Mouse (Mus musculus): ENCODE measurements around the gene Atp6v0e2. TPM values are rescaled to one million over a fixed set of nuclear protein-coding genes. Genes with fewer than 3 reads are reported as not detected.

Atp6v0e2 gene
- total and polyA plus RNA-seq, 3 experiments, result not detected

GRCm38 (mm10) chr6:48530862-48531261 lies 6.6 kb upstream of the Atp6v0e2 start:
- H3K9me3 ChIP-seq (replicated peaks; ENCODE audit: low read length), result no peaks in the 10 kb centered on the region
- peaks cover 19 to 86% of the 10 kb centered on the region in 2 experiments for H3K36me3 ChIP-seq (replicated peaks in 1 of 2; ENCODE audit: control insufficient read depth in 1 of 2, insufficient read depth in 1 of 2, low read length in 1 of 2)
- no peak overlapping the region for H3K27ac ChIP-seq (ENCODE audit: insufficient read depth, low read depth)
- H3K9ac ChIP-seq (ENCODE audit: insufficient read depth, low read depth), result no peak overlapping the region
- in situ Hi-C loops (cut with MboI; ENCODE audit: low pct_ligation_motif_present, low pct_unique_long_range_greater_than_20kb, low sequenced_read_pairs) (loop anchor here (25.0 kb wide), 1 partner anchor 344 kb away; no protein-coding TSS in a partner anchor), dilution Hi-C loops (cut with MboI; ENCODE audit: extremely low pct_ligation_motif_present, extremely low pct_unique_long_range_greater_than_20kb, low sequenced_read_pairs) (no loop called here)
- DNase-seq (ENCODE audit: extremely low read depth), result no peak
- H3K4me3 ChIP-seq (replicated peaks in 1 of 3; ENCODE audit: low read depth in 2 of 3, low read length in 2 of 3, poor library complexity in 1 of 3), result no peak overlapping the region
- no peak overlapping the region for H3K4me2 ChIP-seq (ENCODE audit: insufficient read depth, low read depth, poor library complexity, severe bottlenecking)
- H3K4me1 ChIP-seq (ENCODE audit: control insufficient read depth in 1 of 2, insufficient read depth in 2 of 2), result peaks cover 0 to 12% of the 10 kb centered on the region in 2 experiments; a peak in 2 of 4 replicates
- H3K79me2 ChIP-seq (replicated peaks; ENCODE audit: control insufficient read depth, extremely low read depth, insufficient read depth, poor library complexity, severe bottlenecking), result no peaks in the 10 kb centered on the region
- H3K27me3 ChIP-seq (replicated peaks), result no peaks in the 10 kb centered on the region
- TF ChIP-seq SMC3 (IDR thresholded peaks at IDR 0.05; ENCODE audit: low read depth, low read length) (no peak), ZMIZ1 (IDR thresholded peaks at IDR 0.05; ENCODE audit: low read depth, low read length) (no peak), ZC3H11A (IDR thresholded peaks at IDR 0.05; ENCODE audit: low read depth, low read length) (no peak), MAZ (IDR thresholded peaks at IDR 0.05; ENCODE audit: low read depth, low read length) (no peak), POLR2AphosphoS2 (IDR thresholded peaks at IDR 0.05; ENCODE audit: low read depth, low read length) (no peak), KAT2A (IDR thresholded peaks at IDR 0.05; ENCODE audit: insufficient replicate concordance, low read length) (no peak), TCF12 (IDR thresholded peaks at IDR 0.05; ENCODE audit: low read depth, low read length) (no peak), GABPA (IDR thresholded peaks at IDR 0.05; ENCODE audit: insufficient replicate concordance, low read depth, low read length) (no peak), ELF1 (IDR thresholded peaks at IDR 0.05; ENCODE audit: low read depth, low read length) (no peak), NELFE (IDR thresholded peaks at IDR 0.05; ENCODE audit: low read depth, low read length) (no peak), CHD2 (IDR thresholded peaks at IDR 0.05; ENCODE audit: low read length) (no peak), NRF1 (IDR thresholded peaks at IDR 0.05; ENCODE audit: low read depth, low read length) (no peak), USF2 (conservative IDR thresholded peaks at IDR 0.05; ENCODE audit: low read depth, low read length) (no peak), PAX5 (IDR thresholded peaks at IDR 0.05; ENCODE audit: low read length) (no peak)

- no peak overlapping the region for H3K4me2 ChIP-seq (ENCODE audit: insufficient read depth, low read depth, poor library complexity, severe bottlenecking)
- no peak overlapping the region for H3K27ac ChIP-seq (ENCODE audit: insufficient read depth, low read depth)
- H3K9me3 ChIP-seq (replicated peaks; ENCODE audit: low read length), result no peaks in the 10 kb centered on the region
- peaks cover 0 to 18% of the 10 kb centered on the region in 2 experiments; a peak in 2 of 4 replicates for H3K4me1 ChIP-seq (ENCODE audit: control insufficient read depth in 1 of 2, insufficient read depth in 2 of 2)
- H3K27me3 ChIP-seq (replicated peaks), result no peaks in the 10 kb centered on the region
- H3K4me3 ChIP-seq (replicated peaks in 1 of 3; ENCODE audit: low read depth in 2 of 3, low read length in 2 of 3, poor library complexity in 1 of 3), result no peak overlapping the region
- H3K36me3 ChIP-seq (replicated peaks in 1 of 2; ENCODE audit: control insufficient read depth in 1 of 2, insufficient read depth in 1 of 2, low read length in 1 of 2), result peaks cover 19 to 60% of the 10 kb centered on the region in 2 experiments
- dilution Hi-C loops (cut with MboI; ENCODE audit: extremely low pct_ligation_motif_present, extremely low pct_unique_long_range_greater_than_20kb, low sequenced_read_pairs) (no loop called here), in situ Hi-C loops (cut with MboI; ENCODE audit: low pct_ligation_motif_present, low pct_unique_long_range_greater_than_20kb, low sequenced_read_pairs) (loop anchor here (25.0 kb wide), 1 partner anchor 346 kb away; no protein-coding TSS in a partner anchor)
- no peak for DNase-seq (ENCODE audit: extremely low read depth)
- no peaks in the 10 kb centered on the region for H3K79me2 ChIP-seq (replicated peaks; ENCODE audit: control insufficient read depth, extremely low read depth, insufficient read depth, poor library complexity, severe bottlenecking)
- no peak overlapping the region for H3K9ac ChIP-seq (ENCODE audit: insufficient read depth, low read depth)
- TF ChIP-seq IRF4 (IDR thresholded peaks at IDR 0.05; ENCODE audit: low read depth, low read length) (no peak), TBP (conservative IDR thresholded peaks at IDR 0.05; ENCODE audit: low read depth, low read length) (no peak), USF2 (conservative IDR thresholded peaks at IDR 0.05; ENCODE audit: low read depth, low read length) (no peak)
Observed at GRCm38 (mm10) chr6:48533475-48533874, 3.9 kb upstream of the Atp6v0e2 start.

Measured in CH12.LX (cell line).